Mouse (Mus musculus) CH12.LX (cell line): ENCODE measurements around the gene Ankdd1b. TPM values are rescaled to one million over a fixed set of nuclear protein-coding genes. Genes with fewer than 3 reads are reported as not detected.
A peak's percentile ranks its signal among the peaks of the same experiment; 100 is the strongest.

Source experiments
- DNase-seq: peaks from one replicate; pipeline ENCODE4 v3.0.0-alpha.2; 2013; ENCODE audit errors: extremely low read depth
- H3K27ac ChIP-seq: 2 replicates; pipeline ENCODE4 v1.5.1; 2012; ENCODE audit warnings: low read depth, mild to moderate bottlenecking, control low read depth, moderate library complexity; ENCODE audit not compliant: insufficient read depth
- H3K27me3 ChIP-seq: replicated peaks from 2 replicates; pipeline ENCODE3; 2012; ENCODE audit warnings: inconsistent platforms
- H3K36me3 ChIP-seq, 2 experiments: replicated peaks in 1 of 2; 2 replicates each; pipeline versions ENCODE3 to v1.6.1; 2012; ENCODE audit warnings: inconsistent platforms in 1 of 2, low read length in 1 of 2, mild to moderate bottlenecking in 1 of 2, mixed read lengths in 1 of 2, moderate library complexity in 1 of 2; ENCODE audit not compliant: control insufficient read depth in 1 of 2, insufficient read depth in 1 of 2
- H3K4me1 ChIP-seq, 2 experiments: 2 replicates each; pipeline ENCODE4 v1.6.1; 2012; ENCODE audit warnings: inconsistent platforms in 1 of 2, moderate library complexity in 1 of 2; ENCODE audit not compliant: insufficient read depth in 2 of 2, control insufficient read depth in 1 of 2
- H3K4me2 ChIP-seq: 2 replicates; pipeline ENCODE4 v1.6.1; 2012; ENCODE audit warnings: low read depth, mild to moderate bottlenecking, control low read depth; ENCODE audit not compliant: poor library complexity, insufficient read depth, severe bottlenecking
- H3K4me3 ChIP-seq, 3 experiments: fragments of 150-350 bp in 1 of 3; sonication (generic) in 1 of 3; replicated peaks in 1 of 3; 2 replicates each; pipeline versions ENCODE3 to v1.5.1; 2011 to 2012; ENCODE audit warnings: low read depth in 2 of 3, low read length in 2 of 3, mild to moderate bottlenecking in 2 of 3, moderate library complexity in 2 of 3, control low read depth in 1 of 3, improper control_type of control experiment in 1 of 3, inconsistent platforms in 1 of 3, mixed read lengths in 1 of 3; ENCODE audit not compliant: poor library complexity in 1 of 3
- H3K79me2 ChIP-seq: replicated peaks from 2 replicates; pipeline ENCODE4 v1.6.1; 2012; ENCODE audit warnings: mild to moderate bottlenecking, moderate library complexity; ENCODE audit not compliant: control insufficient read depth, poor library complexity, insufficient read depth, severe bottlenecking; ENCODE audit errors: extremely low read depth
- H3K9ac ChIP-seq: 2 replicates; pipeline ENCODE4 v1.6.1; 2012; ENCODE audit warnings: low read depth, mild to moderate bottlenecking, control low read depth, moderate library complexity; ENCODE audit not compliant: insufficient read depth
- H3K9me3 ChIP-seq: replicated peaks from 2 replicates; pipeline ENCODE3; 2012; ENCODE audit warnings: low read length, inconsistent platforms, mixed read lengths
- BHLHE40 ChIP-seq: IDR thresholded peaks from 2 replicates; pipeline ENCODE4 v1.6.1; 2011; ENCODE audit warnings: mild to moderate bottlenecking, low read depth, low read length, improper control_type of control experiment
- CHD1 ChIP-seq: IDR thresholded peaks from 2 replicates; pipeline ENCODE4 v1.6.1; 2012; ENCODE audit warnings: low read depth, low read length, improper control_type of control experiment, inconsistent platforms
- CHD2 ChIP-seq: IDR thresholded peaks from 2 replicates; pipeline ENCODE4 v1.6.1; 2011; ENCODE audit warnings: low read length, improper control_type of control experiment
- CTCF ChIP-seq, 2 experiments: IDR thresholded peaks in 1 of 2; conservative IDR thresholded peaks in 1 of 2; 2 replicates each; pipeline ENCODE4 v1.5.1; 2011 to 2012; ENCODE audit warnings: low read depth in 2 of 2, low read length in 2 of 2, improper control_type of control experiment in 1 of 2, inconsistent platforms in 1 of 2, mild to moderate bottlenecking in 1 of 2, moderate library complexity in 1 of 2
- ELF1 ChIP-seq: IDR thresholded peaks from 2 replicates; pipeline ENCODE4 v1.6.1; 2014; ENCODE audit warnings: low read depth, mild to moderate bottlenecking, inconsistent platforms, low read length, improper control_type of control experiment
- EP300 ChIP-seq: IDR thresholded peaks from 2 replicates; pipeline ENCODE4 v1.6.1; 2011; ENCODE audit warnings: low read length, improper control_type of control experiment
- ETS1 ChIP-seq: conservative IDR thresholded peaks from 2 replicates; pipeline ENCODE4 v1.6.1; 2012; ENCODE audit warnings: low read depth, mild to moderate bottlenecking, inconsistent platforms, low read length, improper control_type of control experiment, moderate library complexity
- GABPA ChIP-seq: IDR thresholded peaks from 2 replicates; pipeline ENCODE4 v1.6.1; 2012; ENCODE audit warnings: low read depth, low read length, improper control_type of control experiment, inconsistent platforms; ENCODE audit not compliant: insufficient replicate concordance
- HCFC1 ChIP-seq: IDR thresholded peaks from 2 replicates; pipeline ENCODE4 v1.6.1; 2012; ENCODE audit warnings: low read depth, mild to moderate bottlenecking, inconsistent platforms, low read length, improper control_type of control experiment
- IRF4 ChIP-seq: IDR thresholded peaks from 2 replicates; pipeline ENCODE4 v1.6.1; 2014; ENCODE audit warnings: low read depth, mild to moderate bottlenecking, inconsistent platforms, low read length, improper control_type of control experiment
- JUN ChIP-seq: IDR thresholded peaks from 2 replicates; pipeline ENCODE4 v1.6.1; 2011; ENCODE audit warnings: low read depth, mild to moderate bottlenecking, low read length, improper control_type of control experiment, moderate library complexity; ENCODE audit not compliant: insufficient read depth
- JUND ChIP-seq: conservative IDR thresholded peaks from 2 replicates; pipeline ENCODE4 v1.6.1; 2011; ENCODE audit warnings: low read depth, low read length, improper control_type of control experiment
- KAT2A ChIP-seq: IDR thresholded peaks from 2 replicates; pipeline ENCODE4 v1.6.1; 2012; ENCODE audit warnings: low read length, improper control_type of control experiment, inconsistent platforms; ENCODE audit not compliant: insufficient replicate concordance
- MAFK ChIP-seq: IDR thresholded peaks from 2 replicates; pipeline ENCODE4 v1.6.1; 2011; ENCODE audit warnings: low read length, improper control_type of control experiment; ENCODE audit not compliant: insufficient replicate concordance
- MAX ChIP-seq: IDR thresholded peaks from 2 replicates; pipeline ENCODE4 v1.6.1; 2011; ENCODE audit warnings: low read length, improper control_type of control experiment
- MAZ ChIP-seq: IDR thresholded peaks from 2 replicates; pipeline ENCODE4 v1.6.1; 2012; ENCODE audit warnings: low read depth, mild to moderate bottlenecking, inconsistent platforms, low read length, improper control_type of control experiment, moderate library complexity
- MEF2A ChIP-seq: IDR thresholded peaks from 2 replicates; pipeline ENCODE4 v1.6.1; 2014; ENCODE audit warnings: low read depth, mild to moderate bottlenecking, inconsistent platforms, low read length, improper control_type of control experiment, borderline replicate concordance
- MXI1 ChIP-seq: IDR thresholded peaks from 2 replicates; pipeline ENCODE4 v1.6.1; 2011; ENCODE audit warnings: mild to moderate bottlenecking, low read depth, low read length, improper control_type of control experiment
- MYC ChIP-seq: IDR thresholded peaks from 2 replicates; pipeline ENCODE4 v1.6.1; 2011; ENCODE audit warnings: low read depth, mild to moderate bottlenecking, improper control_type of control experiment, low read length
- NELFE ChIP-seq: IDR thresholded peaks from 2 replicates; pipeline ENCODE4 v1.6.1; 2011; ENCODE audit warnings: low read depth, low read length, improper control_type of control experiment
- NRF1 ChIP-seq: IDR thresholded peaks from 2 replicates; pipeline ENCODE4 v1.6.1; 2014; ENCODE audit warnings: low read depth, mild to moderate bottlenecking, inconsistent platforms, low read length, improper control_type of control experiment, moderate library complexity
- PAX5 ChIP-seq: IDR thresholded peaks from 2 replicates; pipeline ENCODE4 v1.6.1; 2012; ENCODE audit warnings: low read length, inconsistent platforms, mixed read lengths
- POLR2A ChIP-seq: IDR thresholded peaks from 2 replicates; pipeline ENCODE4 v1.6.1; 2011; ENCODE audit warnings: low read depth, mild to moderate bottlenecking, improper control_type of control experiment, low read length
- POLR2AphosphoS2 ChIP-seq: IDR thresholded peaks from 2 replicates; pipeline ENCODE4 v1.6.1; 2011; ENCODE audit warnings: low read depth, low read length, improper control_type of control experiment
- RAD21 ChIP-seq: IDR thresholded peaks from 2 replicates; pipeline ENCODE4 v1.6.1; 2011; ENCODE audit warnings: low read depth, mild to moderate bottlenecking, low read length, improper control_type of control experiment, moderate library complexity
- RCOR1 ChIP-seq: conservative IDR thresholded peaks from 2 replicates; pipeline ENCODE4 v1.6.1; 2012; ENCODE audit warnings: low read depth, mild to moderate bottlenecking, inconsistent platforms, low read length, improper control_type of control experiment
- SIN3A ChIP-seq: IDR thresholded peaks from 2 replicates; pipeline ENCODE4 v1.6.1; 2012; ENCODE audit warnings: low read length, improper control_type of control experiment, inconsistent platforms
- SMC3 ChIP-seq: IDR thresholded peaks from 2 replicates; pipeline ENCODE4 v1.6.1; 2011; ENCODE audit warnings: low read depth, low read length, improper control_type of control experiment
- TCF12 ChIP-seq: IDR thresholded peaks from 2 replicates; pipeline ENCODE4 v1.6.1; 2014; ENCODE audit warnings: low read depth, mild to moderate bottlenecking, inconsistent platforms, low read length, improper control_type of control experiment
- UBTF ChIP-seq: IDR thresholded peaks from 2 replicates; pipeline ENCODE4 v1.6.1; 2012; ENCODE audit warnings: low read depth, mild to moderate bottlenecking, inconsistent platforms, low read length, improper control_type of control experiment, moderate library complexity
- USF1 ChIP-seq: IDR thresholded peaks from 2 replicates; pipeline ENCODE4 v1.6.1; 2014; ENCODE audit warnings: low read depth, mild to moderate bottlenecking, inconsistent platforms, low read length, improper control_type of control experiment
- USF2 ChIP-seq: conservative IDR thresholded peaks from 2 replicates; pipeline ENCODE4 v1.6.1; 2011; ENCODE audit warnings: low read depth, low read length, improper control_type of control experiment
- ZC3H11A ChIP-seq: IDR thresholded peaks from 2 replicates; pipeline ENCODE4 v1.6.1; 2012; ENCODE audit warnings: low read depth, mild to moderate bottlenecking, inconsistent platforms, low read length, improper control_type of control experiment
- ZMIZ1 ChIP-seq: IDR thresholded peaks from 2 replicates; pipeline ENCODE4 v1.6.1; 2012; ENCODE audit warnings: low read depth, mild to moderate bottlenecking, inconsistent platforms, low read length, improper control_type of control experiment
- ZNF384 ChIP-seq: IDR thresholded peaks from 2 replicates; pipeline ENCODE4 v1.6.1; 2012; ENCODE audit warnings: low read depth, low read length, improper control_type of control experiment, inconsistent platforms
- dilution Hi-C: fragments of 300-500 bp; cut with MboI; formaldehyde crosslinking; loops from 2 replicates; pipeline ENCODE4 v1.14.3; 2020; ENCODE audit warnings: low sequenced_read_pairs; ENCODE audit not compliant: extremely low pct_unique_long_range_greater_than_20kb, extremely low pct_ligation_motif_present
- in situ Hi-C: fragments of 300-500 bp; cut with MboI; formaldehyde crosslinking; loops from 3 replicates; pipeline ENCODE4 v1.14.3; 2019; ENCODE audit warnings: low sequenced_read_pairs, low pct_ligation_motif_present, low pct_unique_long_range_greater_than_20kb, mixed read lengths
- polyA plus RNA-seq: library from polyadenylated mRNA; unstranded; fragments of >175 nt; gene quantifications from 2 replicates; pipeline ENCODE4 v1.2.1, GENCODE M21; 2012; ENCODE audit warnings: low read depth; ENCODE audit not compliant: insufficient read length
- total RNA-seq, 2 experiments: library from RNA; depleted of rRNA; stranded (reverse); fragments of 300-350 nt in 1 of 2; fragments of >200 nt in 1 of 2; gene quantifications; 2 replicates each; pipeline ENCODE4 v1.2.3; 2012 to 2014

Ankdd1b gene
- total and polyA plus RNA-seq, 3 experiments, result 0.08 TPM; not detected in 2

DNA sequence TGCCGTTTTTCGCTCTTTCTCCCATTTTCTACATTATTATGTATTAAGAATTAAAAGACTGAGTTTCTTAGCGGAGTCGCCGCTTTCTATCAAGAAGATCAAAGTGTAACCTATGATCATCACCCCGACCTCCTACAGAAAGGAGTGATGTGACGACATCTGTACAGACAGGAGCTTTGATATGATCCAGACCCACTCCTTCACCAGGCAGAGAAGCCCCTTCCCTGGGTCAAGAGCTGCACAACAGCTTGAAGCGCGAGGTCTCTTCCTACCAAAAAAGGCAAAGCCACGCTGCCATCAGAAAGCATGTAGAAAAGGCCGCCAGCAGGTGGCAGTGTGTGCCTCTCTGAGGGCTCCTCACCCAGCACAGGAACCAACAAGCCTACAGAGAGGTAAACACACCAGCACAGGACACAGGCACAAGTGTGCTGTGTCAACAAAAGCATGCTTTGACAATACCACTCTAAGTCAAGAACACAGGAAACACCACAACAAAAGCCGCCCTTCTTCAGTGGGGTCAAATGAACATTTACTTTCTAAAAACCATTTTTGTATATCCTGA, 39.3 kb downstream of the Ankdd1b start:
- dilution Hi-C loops, result no loop called here
- no peaks in the 10 kb centered on the region for H3K27me3 ChIP-seq
- H3K4me3 ChIP-seq, result no peak overlapping the region
- H3K36me3 ChIP-seq, result no peaks in the 10 kb centered on the region
- DNase-seq, result peak; percentile 90
- no peak overlapping the region for H3K4me2 ChIP-seq
- in situ Hi-C loops, result loop anchor here (5.0 kb wide), 1 partner anchor 161 kb away; no protein-coding TSS in a partner anchor
- TF ChIP-seq ELF1, result no peak
- TF ChIP-seq UBTF, result no peak
- TF ChIP-seq GABPA, result no peak
- peak; percentile 61; the same call in 1 of the 2 replicates for TF ChIP-seq MYC
- TF ChIP-seq KAT2A, result no peak
- TF ChIP-seq USF1, result no peak
- no peak for TF ChIP-seq ZMIZ1
- no peak for TF ChIP-seq ZNF384
- peak; percentile 28; the same call in 1 of the 2 replicates for TF ChIP-seq MAFK
- 0 out of 2 replicates have a peak, but pooled peaks have one; percentile 34 for TF ChIP-seq SIN3A
- TF ChIP-seq SMC3, result peak; percentile 98
- TF ChIP-seq IRF4, result peak; percentile 53
- no peak for TF ChIP-seq HCFC1
- TF ChIP-seq MAZ, result no peak
- no peak for TF ChIP-seq EP300
- TF ChIP-seq USF2, result no peak
- peak; percentile 30; the same call in 1 of the 2 replicates for TF ChIP-seq NELFE
- TF ChIP-seq CTCF (conservative IDR thresholded peaks at IDR 0.05 in 1 of 2, IDR thresholded peaks at IDR 0.05 in 1 of 2; ENCODE audit: low read depth in 2 of 2, low read length in 2 of 2), result peak; percentile 27 to 91; a peak in 3 of 4 replicates
- no peak for TF ChIP-seq CHD2
- TF ChIP-seq ZC3H11A, result peak; percentile 68
- no peak for TF ChIP-seq PAX5
- TF ChIP-seq POLR2AphosphoS2, result no peak
- no peak for TF ChIP-seq RCOR1
- TF ChIP-seq JUN, result no peak
- TF ChIP-seq POLR2A, result no peak
- TF ChIP-seq NRF1, result no peak; the same call in 1 of the 2 replicates
- TF ChIP-seq BHLHE40, result no peak; the same call in 1 of the 2 replicates
- TF ChIP-seq RAD21, result peak; percentile 92
- TF ChIP-seq MEF2A, result no peak
- no peak for TF ChIP-seq MXI1
- no peak for TF ChIP-seq CHD1
- no peak for TF ChIP-seq JUND
- TF ChIP-seq ETS1, result no peak
- peak; percentile 66; the same call in 1 of the 2 replicates for TF ChIP-seq MAX
- no peak for TF ChIP-seq TCF12
- H3K9me3 ChIP-seq, result no peaks in the 10 kb centered on the region
- no peak overlapping the region for H3K27ac ChIP-seq
- no peaks in the 10 kb centered on the region for H3K79me2 ChIP-seq
- no peak overlapping the region for H3K9ac ChIP-seq
- peaks cover 4 to 12% of the 10 kb centered on the region in 2 experiments for H3K4me1 ChIP-seq
